Mouse (Mus musculus) c-Kit-positive CD71-positive TER-119-negative erythroid progenitor cells, embryonic 14.5 days (primary cell): Measurements from ENCODE around the gene 4930596D02Rik.

Experiments used
- DNase-seq: peaks from one replicate; pipeline ENCODE4 v3.0.0-alpha.2; 2013; ENCODE audit warnings: low read depth

Gene 4930596D02Rik

GRCm38 (mm10) chr14:35811878-35812277, at the start of gene 4930596D02Rik:
Gene 4930596D02Rik, minus strand, starts transcription at chr14:35811978.
- DNase-seq = no peak

- DNase-seq = no peak
Measured at GRCm38 (mm10) chr14:35853254-35853653, 41.5 kb upstream of the 4930596D02Rik start.

- DNase-seq = no peak
Measured at GRCm38 (mm10) chr14:35845271-35845670, 33.5 kb upstream of the 4930596D02Rik start.

- no peak for DNase-seq
Measured at GRCm38 (mm10) chr14:35842111-35842721, 30.4 kb upstream of the 4930596D02Rik start.

GRCm38 (mm10) chr14:35792656-35793213, 19.0 kb downstream of the 4930596D02Rik start:
- no peak for DNase-seq

- no peak for DNase-seq
Measured at GRCm38 (mm10) chr14:35780033-35780432, 31.7 kb downstream of the 4930596D02Rik start.

GRCm38 (mm10) chr14:35773306-35773705, 38.5 kb downstream of the 4930596D02Rik start:
- DNase-seq = no peak
